Mouse (Mus musculus): ENCODE measurements at regions not wholly inside any gene's neighbourhood (a gene's known extent, or its start where the extent isn't known, plus 50 kb on each side); places are given as distances from the start of the nearest gene placed in this dataset.
"Not testable (repeated sequence)": the region's sequence is repeated elsewhere in the genome, so short reads cannot be mapped to it uniquely, and the experiment has no call there.

DNA sequence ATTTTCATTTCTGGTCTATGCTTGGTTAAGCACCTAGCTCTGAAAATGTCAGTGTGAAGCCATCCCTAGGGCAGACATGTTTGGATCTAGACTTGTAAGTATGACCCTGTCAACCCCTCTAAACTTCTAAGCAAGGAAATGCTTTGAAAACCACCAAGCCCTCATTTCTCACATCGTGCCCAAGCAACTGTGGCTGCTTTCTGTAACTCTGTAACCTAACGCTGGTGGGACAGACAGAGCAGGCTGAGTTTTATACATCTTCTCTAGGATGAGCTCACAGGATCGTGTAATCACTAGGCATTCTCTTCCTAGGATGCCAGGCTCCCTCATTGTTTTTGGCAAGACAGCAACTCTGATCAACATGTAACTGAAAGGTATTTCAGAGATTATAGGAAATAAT is 309.6 kb upstream of the Pkdcc start:
- no peak for DNase-seq (ENCODE audit: low spot score)

DNA sequence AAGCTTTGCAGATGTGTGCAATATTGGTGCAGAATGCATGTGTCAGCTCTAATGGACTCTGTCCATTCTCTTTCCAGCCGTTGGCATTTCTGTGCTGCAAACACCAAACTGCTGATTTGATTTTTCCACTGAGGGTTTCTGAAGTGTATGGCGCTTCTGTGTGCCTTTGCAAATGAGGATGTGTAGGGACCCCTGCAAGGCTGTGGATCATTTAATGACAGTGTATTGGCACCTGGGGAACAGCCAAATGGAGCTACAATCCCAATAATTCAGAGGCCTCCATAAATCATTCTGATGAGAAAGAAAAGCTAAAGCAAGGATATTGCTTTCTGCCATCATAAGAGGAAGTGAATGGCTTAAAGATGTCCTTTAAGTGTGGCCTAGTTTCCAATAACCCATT is 305.9 kb upstream of the Pkdcc start:
- no peak for DNase-seq (ENCODE audit: low spot score)

DNA sequence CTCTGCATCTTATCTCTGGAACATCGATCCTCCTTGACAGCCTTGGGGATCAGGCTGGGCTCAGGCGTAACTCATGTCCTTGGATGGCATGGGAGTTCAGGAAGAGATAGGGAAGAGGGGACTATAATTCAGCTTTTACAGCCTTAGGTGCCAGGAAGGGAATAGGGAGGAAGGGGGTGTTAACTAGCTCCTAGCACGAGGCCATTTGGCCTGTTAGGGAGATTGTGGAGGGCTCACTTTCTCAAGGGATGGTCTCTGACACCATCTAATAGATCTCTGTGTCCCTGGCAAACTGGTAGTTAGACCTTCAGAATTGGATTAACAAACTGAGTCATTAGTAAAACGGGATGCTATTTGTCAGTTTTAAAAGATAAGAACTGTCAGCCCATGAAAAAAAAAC is 292.1 kb upstream of the Pkdcc start:
- not testable (repeated sequence) for DNase-seq (ENCODE audit: low spot score)

DNA sequence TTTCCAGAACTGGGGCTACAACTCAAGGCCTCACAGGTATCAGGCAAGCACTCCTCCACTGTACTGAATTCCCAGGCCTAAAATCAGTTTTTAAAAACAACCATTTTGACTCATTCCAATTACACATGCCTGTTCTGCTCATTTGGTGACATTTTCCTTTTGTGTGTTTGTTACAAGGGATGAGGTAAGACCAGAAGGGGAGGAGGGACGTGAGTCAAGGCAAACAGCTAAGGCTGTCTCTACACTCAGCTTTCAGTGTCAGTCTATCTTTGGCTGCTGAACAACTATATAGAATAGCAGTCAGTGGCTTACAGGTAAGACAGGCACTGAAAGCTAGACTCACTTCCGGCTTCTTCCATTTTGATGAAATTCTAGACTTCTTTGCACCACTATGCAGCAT is 289.3 kb upstream of the Pkdcc start:
- DNase-seq (ENCODE audit: low spot score): no peak

DNA sequence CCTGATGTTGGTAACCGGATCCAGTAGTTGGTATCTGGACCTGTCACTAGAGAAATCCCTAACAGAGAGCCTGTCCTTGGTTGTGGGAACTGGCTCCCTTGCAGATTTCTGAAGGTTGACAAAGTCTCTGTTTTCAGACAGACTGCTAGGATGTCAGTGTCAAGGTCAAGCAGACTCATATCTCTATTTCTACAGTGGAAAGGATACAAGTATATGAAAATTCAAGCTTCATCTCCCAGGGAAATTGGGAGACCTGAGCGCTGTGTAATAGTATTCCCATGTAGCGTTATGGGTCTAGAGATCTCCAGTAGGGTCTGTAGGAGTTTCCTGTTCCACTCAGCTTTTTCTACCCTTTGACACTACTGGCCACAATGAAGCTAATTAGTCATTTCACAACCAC is 287.4 kb upstream of the Pkdcc start:
- no peak for DNase-seq (ENCODE audit: low spot score)

DNA sequence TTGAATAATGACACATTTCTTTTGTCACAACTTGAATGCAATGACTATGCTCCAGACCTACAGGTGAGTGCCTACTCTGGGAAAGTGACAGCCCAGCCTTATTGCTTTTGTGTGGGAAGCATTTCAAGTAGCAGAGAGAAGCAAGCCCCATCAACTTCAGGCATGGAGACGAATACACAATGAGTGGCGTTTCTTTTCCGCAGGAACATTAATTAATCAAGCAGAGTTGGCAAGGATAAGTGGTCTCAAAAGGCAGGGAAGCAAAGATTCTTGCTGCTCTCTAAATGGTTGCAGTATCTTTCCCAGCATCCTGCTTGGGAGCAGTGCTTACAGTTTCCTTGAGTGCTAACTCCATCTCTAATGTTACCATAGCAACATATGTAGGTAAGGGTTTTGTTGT is 285.6 kb upstream of the Pkdcc start:
- no peak for DNase-seq (ENCODE audit: low spot score)

DNA sequence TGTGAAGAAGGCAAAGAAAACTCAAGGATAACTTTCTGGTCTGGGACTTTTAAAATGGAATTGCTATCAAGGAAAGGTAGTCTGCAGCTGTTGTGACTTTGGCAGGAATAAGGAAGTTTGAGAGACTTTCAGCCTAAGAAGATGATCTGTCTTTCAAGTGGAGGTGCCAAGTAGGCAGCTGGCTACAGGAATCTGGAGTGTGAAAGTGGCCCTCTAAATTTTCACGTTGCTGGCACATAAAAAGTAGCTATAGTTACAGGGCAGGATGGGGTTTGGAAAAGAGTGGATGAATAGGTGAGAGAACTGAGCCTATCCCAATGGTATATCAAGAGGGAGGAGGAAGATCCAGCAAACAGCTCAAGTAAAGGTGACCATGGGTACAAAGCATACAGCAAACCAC is 284.4 kb upstream of the Pkdcc start:
- no peak for DNase-seq (ENCODE audit: low spot score)

DNA sequence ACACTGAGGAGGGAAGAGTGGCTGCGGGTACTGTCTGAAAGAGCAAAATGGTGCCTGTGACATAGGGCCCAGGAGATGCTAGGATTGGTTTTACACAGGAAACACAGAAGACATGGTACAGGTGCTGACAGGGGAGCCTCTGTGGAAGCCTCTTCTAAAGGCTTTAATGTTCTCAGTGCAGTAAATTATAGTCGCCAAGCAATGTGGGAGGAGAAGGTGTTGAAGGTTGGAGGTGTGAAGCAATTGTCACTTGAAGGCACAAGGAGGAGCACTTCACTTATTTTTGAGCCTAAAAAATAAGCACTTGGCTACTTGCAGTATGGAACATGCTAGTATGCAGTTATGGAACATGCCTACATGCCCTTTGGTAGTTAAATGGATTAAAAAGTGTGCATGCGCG is 283.6 kb upstream of the Pkdcc start:
- no peak for DNase-seq (ENCODE audit: low spot score)

DNA sequence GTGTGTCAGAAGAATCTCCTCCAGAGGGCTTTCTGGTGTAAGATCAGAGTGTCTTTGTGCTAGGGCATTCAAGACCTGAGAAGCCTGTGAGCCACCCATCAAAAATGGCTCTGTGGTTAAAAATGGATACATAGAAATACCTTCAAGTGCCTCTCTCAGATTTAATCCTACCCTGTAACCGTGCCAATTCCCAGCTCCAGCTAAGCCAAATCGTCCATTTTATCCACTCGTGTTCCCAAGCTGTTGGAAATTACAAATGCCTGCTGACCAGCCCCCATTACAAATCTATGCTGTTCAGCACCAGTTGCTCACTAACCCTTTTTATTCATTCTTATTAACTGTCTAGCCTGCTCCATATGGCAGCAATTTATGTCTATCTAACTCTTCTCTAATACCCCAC is 278.3 kb upstream of the Pkdcc start:
- DNase-seq (ENCODE audit: low spot score): no peak

DNA sequence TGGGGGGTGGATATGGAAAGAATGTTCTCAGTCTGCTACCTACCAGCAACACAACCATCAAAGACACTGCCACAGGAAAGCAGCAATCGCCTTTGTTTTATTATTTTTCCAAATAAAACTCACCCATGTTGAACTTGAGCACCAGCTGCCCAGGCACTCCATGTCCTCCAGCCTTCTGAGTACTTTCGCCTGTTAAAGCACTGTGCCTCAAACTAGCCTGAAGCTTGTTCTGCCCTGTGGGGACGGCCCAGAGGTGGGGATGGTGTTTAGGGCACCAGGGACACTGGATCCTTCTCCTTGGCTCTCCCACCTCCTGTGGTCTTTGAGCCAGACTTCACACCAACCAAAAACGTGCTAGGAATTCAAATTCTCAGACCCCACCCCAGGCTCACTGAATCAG is 269.0 kb upstream of the Pkdcc start:
- DNase-seq (ENCODE audit: low spot score): no peak

DNA sequence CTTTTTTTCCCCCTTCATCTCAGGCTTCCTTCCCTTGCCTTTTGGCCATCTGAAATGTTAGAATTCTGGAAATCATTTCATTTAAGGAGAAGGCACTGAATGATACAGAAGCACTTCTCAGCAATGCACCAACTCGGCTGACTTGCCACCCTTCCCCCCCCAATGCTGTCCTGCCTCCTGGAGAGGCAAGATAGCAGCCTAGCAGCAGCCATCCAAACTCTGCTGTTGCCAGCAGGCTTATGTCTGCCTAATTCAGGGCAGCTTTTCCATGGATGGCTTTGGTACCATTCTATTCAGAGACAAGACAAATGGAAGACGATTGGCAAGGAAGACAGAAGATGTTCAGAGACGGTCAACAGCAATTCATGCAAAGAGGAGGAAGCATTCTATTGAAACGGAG is 265.3 kb upstream of the Pkdcc start:
- no peak for DNase-seq (ENCODE audit: low spot score)

DNA sequence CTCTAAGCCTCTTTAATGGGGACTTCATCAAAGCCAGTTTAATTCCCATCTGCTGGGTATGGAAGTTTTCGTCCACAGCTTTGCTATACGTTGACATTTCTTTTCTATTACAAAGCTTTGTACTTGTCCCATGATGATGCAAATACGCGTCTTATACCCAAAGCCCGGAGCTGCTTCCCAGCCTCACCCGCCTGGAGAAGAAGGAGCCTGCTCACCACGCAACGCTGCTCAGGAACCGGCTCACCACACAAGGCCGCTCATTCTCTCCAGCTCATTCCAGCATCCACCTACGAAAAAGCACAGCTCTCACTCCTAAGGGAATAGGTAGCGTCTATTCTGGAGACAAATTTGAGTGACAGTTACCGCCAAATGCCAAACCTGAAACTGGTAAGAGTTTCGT is 264.8 kb upstream of the Pkdcc start:
- DNase-seq (ENCODE audit: low spot score): no peak

DNA sequence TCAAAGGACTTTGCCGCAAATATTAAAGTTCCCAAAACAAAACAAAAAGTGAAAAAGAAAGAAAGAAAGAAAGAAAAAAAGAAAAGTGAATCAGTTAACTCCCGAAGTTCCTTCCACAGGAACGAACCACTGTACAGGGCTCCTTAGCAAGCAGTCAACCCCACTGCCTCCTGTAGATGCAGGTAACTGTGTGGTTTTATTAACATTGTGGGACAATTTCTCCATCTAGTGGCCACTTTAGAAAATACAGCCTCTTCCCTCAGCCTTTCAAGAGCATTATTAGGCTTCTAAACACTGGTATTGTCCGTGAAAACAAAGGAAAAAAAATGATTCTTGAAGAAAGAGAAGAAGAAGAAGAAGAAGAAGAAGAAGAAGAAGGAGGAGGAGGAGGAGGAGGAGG is 257.7 kb upstream of the Pkdcc start:
- peak; percentile 3 for DNase-seq (ENCODE audit: low spot score)

DNA sequence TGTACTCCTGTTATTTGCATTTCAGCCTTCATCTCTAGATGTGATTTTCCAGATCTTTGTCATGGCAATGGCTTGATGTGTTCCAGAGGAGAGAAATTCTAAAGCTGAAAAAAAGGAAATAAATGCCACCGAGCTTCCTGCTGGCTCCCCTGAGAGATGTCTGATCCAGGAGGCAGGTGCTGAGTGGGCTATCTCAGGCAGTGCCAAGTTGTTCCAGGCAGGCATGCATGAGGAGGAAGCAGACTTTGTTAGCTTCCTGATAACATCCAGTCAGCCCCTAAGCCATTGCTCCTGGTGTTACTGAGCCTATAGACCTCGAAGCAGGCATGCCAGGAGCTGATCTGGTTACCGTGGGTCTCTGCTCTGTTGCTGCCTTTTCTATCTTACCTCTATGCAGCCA is 251.7 kb upstream of the Pkdcc start:
- DNase-seq (ENCODE audit: low spot score): no peak

DNA sequence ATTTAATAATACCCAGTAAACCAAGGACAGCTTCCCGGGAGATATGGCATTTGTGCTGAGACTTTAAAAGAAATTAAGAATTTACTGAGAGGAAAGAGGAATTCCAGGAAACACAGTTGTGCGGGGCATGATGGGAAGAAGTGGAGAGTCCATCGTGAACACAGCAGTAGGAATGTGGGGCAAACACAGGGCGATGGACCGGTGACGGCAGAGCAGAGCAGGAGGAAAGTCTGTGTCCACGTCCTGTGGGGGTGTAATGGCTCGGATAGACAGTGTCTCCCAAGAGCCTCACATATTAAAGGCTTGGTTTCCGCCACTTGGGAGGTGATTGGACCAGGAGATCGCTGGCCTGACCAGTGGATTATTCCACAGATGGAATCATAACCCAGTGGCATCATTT is 215.4 kb upstream of the Pkdcc start:
- no peak for DNase-seq (ENCODE audit: low spot score)

DNA sequence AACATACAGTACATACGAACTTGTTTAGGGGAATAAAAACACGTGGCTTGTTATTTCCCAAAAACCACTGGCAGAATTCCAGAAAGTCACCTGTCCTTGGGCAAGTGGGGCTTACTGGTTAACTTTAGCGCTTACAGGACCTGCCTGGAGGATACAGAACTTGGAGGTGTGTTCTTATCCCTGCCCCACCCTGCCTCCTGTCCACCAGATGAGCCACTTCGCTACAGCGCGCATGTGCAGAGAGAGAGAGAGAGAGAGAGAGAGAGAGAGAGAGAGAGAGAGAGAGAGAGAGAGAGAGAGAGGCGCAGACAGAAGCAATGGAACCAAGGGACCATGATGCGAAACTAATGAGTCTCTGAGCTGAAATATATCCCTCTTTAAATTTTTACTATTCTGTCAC is 214.7 kb upstream of the Pkdcc start:
- DNase-seq (ENCODE audit: low spot score): no peak

DNA sequence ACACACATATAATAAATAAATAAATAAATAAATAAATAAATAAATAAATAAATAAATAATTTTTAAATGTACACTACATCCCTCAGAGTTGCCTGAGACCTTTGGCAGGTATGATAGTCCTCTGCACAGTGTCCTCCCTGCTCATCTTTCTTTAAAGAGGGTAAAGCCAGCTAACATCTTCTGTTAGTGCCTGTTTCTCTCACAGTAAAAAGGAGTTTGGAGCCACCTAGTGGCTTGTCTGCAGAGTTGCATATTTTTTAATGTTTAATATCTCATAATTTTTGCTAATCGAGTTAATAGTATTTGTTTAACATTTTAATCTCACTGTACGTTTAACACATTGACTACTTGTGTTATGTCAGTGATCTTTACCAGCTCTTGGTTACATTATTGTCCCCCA is 213.5 kb upstream of the Pkdcc start:
- DNase-seq (ENCODE audit: low spot score): no peak

DNA sequence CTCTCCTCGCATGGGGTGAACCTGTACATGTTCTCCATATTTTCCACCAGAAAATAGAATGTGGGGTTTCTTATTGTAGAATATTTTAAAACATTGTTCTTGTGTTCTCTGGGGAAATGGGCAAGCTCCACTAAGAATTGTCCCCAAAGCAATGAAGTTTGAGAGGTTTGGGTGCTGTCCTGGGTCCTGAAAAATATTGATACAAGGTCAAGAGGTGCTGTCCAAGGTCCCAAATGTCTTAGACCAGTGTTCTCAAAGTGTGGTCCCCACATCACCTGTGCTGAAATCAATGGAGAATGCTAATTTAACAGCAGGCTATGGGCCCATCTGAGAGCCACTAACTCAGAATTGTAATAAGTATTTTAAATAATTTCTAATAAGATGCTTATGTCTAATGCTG is 204.2 kb upstream of the Pkdcc start:
- no peak for DNase-seq (ENCODE audit: low spot score)

DNA sequence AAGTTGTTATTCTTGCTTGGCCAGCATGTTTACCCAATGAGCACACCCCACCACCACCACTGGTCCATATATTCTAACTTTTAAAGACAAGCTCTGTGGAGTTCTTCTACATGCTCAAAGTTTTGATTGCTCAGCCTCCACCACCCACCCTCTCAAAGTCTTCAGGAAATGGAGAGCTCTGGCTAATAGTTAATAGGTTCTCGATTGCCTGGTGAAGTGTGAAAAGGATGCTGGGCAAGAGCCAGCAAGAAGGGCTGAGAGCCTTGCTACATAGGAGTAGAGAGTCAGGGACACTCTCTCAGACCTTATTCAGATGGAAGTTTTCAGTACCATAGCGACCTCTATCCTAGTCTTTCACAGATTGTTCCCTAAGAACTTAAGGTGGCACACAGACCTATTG is 199.4 kb upstream of the Pkdcc start:
- no peak for DNase-seq (ENCODE audit: low spot score)

DNA sequence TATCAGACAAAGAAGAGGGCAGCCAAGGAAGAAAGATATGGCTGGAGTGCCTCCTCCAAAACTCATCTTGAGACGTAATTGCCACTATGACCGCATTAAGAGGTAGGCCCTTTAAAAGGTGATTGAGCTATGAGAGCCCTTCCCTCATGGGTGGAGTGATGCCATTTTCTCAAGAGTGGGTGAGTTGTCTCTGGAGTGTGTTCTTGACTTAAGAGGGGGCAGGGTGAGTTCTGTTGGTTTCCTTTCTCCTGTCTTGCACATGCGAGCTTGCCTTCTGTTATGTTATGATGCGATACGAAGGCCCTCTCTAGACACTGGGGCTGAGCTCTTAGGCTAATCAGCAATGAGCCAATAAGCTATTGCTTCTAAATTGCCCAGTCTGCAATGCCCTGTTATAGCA is 198.2 kb upstream of the Pkdcc start:
- no peak for DNase-seq (ENCODE audit: low spot score)

DNA sequence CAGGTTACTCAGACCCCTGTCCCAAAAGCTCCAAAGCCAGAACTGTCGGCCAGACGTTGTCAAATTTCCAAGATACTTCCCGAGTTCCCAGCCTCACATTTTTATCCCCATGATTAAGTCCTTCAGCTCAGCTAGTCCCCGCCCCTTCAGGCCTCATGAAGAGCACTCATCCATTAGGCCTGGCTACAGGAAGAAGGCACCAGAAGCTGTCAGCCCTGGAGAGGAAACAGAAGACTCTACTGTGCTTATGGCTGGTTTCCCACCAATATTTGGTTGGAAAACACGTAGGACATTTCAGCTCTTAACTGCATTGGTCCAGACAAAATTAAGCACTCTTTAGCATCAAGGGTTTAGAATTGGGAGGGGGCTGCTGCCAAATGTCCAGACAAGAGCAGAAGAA is 195.8 kb upstream of the Pkdcc start:
- DNase-seq (ENCODE audit: low spot score): no peak

DNA sequence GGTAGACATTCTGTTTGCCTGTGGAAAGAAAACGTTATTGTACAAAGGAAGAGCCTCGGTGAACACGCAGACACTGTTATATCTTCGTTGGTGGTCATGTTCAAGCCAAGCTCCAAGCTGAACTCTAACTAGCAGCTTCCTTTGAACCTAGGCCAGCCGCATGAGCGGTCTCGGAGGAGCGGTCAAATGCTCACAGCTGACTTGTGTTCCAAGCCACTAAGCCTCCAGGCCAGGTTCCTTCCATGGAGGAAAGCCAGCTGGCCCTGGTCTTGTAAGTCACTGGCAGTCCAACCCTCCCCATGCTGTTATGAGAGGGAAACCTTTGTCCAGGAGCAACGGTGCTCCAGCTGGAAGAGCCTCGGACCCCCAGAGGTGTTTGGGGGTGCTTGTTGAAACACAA is 194.5 kb upstream of the Pkdcc start:
- peak; percentile 78 for DNase-seq (ENCODE audit: low spot score)

DNA sequence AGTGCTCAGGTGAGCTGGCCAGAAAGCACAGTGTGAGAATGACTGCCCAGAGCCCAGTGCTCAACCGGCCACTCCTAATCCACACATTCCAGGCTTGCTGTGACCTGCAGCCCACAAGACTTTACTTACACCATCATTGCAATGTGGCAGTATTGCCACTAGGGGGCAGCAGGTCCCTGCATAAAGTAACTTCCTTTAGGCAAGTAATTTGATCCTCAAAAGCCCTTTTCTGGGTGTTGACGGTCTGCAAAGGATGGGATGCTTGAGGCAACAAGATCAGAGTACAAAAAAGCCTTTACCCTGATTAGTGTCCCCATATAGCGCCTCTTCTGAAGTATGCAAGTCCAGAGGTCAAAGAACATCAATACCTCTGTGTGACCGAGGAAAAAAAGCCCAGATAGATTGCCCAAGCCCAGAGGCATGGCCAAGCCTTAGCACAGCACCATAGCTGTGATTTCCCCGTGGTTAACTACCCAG is 189.7 kb upstream of the Pkdcc start:
- DNase-seq (ENCODE audit: low spot score): peak; percentile 68

DNA sequence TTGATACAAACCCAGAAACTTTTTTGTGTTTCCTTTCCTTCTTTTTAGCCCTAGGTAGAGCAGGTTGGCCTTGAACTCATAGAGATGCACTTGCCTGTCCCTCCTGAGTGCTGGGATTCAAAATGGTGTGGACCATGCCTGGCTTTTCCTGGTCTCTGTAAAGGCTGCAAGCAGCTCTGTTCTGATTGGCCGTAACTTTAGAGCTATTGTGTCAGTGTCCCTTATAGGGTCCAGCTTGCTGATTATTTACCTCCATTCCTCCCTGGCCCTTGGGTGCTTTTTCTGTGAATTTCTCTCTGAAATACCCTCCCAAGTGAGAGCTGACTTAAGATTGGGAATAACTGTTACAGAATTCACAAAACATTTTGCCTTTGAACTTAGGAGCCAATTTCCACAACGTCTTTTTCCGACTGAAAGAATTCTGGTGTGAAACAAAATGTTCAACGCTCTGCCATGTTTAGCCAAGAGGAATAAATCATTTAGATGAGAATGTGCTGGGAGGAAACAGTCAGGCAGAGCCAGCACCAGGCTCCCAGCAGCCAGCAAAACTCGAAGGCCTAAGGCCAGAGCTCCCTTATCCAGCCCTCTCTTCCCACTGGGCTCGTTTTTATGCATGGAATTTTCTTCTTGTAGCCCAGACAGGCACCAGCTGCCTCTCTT is 180.0 kb upstream of the Pkdcc start:
- peak; percentile 17 for DNase-seq (ENCODE audit: low spot score)
